Mouse (Mus musculus): ENCODE results near the gene Fam126b.
A peak's percentile ranks its signal among the peaks of the same experiment; 100 is the strongest.
"Not testable (repeated sequence)": the region's sequence is repeated elsewhere in the genome, so short reads cannot be mapped to it uniquely, and the experiment has no call there.

Gene Fam126b

DNA sequence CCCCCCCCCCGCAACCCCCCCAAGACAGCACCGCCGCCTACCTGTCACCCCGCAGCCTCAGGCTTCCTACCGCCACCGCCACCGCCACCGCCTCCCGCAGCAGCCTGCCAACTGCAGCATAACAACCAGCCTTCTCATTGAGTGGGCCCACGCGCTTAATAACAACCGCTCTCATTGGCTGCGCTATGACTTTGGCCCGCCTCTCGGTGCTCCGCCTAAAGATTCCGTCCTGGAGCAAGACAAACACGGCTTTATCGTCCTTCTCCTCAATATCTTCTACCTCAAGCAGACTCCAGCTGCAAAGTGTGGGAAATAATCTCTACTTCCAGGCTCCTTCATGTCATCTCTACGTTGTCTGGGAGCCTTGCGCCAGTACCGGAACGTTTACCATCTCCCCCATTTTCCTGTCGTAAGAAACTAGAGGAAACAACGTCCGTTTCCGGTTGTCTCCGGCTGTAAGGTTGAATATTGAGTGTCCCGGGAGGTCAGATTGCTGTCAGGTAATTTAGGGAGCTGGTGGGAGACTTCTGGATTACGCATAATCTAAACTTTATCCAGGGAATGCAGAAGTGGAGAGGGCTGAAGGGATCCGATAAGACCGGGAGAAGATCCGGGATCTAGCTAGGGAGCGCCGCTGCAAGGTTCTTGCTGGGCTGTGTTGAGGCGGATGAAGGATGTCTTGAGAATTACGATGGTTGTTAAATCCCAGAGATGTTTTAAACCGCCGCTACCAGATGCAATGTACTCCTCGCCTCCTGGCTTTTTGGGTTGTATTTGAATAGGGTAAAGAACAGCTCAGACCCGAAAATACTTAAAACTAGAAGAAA lies at the start of gene Fam126b, which contains the start of gene Ndufb3:
Gene Fam126b (minus strand): TSS at position 153 of the 827 bp plus-strand sequence.
Gene Ndufb3 (plus strand): TSS at position 214 of the 827 bp plus-strand sequence.
- peak; percentile 72 to 80 for DNase-seq

DNA sequence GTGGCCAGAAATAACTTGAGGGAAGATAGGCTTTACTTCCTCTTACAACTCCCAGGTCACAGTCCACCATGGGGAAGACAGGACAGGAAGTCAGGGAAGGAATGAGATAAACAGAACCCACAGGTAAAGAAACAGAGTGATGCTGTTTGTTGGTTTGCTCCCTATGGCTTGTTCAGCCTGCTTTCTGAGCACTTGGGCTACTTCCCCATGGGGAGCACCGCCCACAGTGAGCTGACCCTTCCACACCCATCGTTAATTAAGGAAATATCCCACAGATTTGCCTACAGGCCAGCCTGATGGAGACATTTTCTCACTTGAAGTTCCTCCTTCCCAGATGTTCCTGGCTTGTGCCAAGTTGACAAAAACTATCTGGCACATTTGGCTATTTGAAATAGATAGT lies 42.7 kb upstream of the Fam126b start:
- DNase-seq = not testable (repeated sequence)

DNA sequence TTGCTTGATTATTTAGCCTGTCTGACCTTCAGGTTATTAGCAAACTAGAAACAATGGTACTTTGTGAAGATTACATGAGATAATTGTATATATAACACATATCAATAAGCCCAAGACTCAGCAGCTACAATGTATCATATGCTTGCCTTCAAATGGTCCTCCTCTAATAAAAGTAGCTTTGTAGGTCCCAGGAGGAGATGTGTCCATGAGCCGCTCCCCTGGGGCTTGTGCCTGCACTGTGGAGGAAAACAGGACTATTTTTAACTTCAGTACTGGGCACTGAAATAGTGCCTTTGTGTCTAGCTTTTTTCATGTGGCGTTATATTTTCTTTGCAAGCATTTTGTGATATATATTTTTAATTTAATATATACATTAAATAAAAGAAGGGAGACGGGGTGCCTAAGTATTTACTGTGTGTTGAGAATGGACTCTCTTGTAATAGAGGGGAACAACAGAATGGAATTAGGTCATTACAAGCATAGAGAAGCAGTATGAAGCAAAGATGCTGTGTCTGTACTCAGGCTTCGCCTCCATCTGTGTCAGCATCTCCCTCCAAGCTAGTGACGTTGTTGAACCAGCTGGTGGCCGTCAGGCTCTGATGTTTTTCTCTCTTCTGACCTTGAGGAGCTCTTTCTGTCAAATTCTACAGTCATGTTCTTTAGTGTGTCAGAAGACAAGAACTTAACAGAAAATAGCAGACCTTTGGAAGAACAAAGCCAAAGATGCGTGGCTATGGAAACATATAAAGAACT lies 36.0 kb upstream of the Fam126b start:
- no peak for DNase-seq

DNA sequence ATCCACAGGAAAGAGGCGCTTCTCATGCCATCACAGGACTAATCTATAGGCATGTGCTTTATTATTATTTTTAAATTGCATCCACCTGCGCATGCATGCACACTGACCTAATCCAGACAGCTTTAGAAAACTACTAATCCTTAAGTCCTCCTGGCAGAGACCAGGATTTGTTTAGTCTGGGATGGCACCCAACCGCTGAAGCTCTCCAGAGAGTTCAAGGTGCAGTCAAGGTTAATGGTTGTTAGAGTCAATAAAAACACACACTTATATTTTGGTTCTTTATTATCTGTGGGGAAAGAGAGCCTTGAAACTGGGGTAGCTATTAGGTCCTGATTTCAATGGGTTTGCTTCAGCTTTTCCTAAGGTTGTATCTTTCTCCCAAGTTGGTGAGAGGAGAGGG lies 35.1 kb upstream of the Fam126b start:
- no peak for DNase-seq

DNA sequence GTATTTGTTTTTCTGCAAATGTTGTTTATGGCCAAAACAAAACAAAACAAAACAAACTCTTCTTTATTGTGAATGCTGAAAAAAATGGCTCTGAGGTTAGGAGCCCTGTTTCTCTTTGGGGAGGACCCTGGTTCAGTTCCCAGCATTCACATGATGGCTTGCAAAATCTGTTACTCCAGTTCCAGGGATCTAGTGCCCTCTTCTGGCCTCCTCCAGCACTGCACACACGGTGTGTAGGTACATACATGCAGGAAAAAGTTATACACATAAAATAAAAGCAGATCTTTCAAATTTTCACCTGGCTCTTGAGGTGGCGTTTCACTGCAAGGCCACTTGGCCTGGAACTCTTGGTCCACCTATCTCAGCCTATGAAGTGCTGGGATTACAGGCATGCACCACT lies 32.6 kb upstream of the Fam126b start:
- no peak for DNase-seq

DNA sequence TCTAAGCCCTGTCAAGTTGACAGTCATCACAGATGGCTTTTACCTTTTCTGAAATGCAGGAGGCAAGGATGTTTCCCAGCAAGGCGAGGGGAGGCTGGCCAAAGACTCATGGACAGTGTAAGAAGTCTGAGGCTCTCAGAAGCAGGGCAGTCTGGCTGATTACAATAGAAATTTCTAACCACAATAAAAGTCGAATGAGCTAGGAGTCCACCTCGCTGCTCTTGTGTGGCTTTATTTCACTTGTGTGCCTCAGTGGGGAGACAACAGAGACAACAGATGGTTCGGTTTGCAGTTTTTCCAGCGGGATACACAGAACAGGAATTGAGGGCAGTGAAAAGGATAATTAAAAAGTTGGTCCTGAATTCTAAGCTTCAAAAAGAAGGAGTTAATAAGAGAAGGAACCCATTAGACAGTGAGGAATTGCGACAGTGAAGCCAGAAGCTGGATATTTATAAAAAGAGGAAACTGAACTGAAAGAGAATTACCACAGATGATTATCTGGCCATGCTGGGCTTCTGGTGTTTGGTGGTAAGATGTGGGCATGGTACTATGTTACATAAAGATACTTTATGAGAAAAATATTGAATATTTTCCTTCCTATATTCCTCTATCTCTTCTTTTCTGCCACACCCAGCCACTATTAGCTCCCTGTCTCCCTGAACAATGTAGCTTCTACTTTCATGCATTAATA lies 32.0 kb upstream of the Fam126b start:
- DNase-seq = no peak

DNA sequence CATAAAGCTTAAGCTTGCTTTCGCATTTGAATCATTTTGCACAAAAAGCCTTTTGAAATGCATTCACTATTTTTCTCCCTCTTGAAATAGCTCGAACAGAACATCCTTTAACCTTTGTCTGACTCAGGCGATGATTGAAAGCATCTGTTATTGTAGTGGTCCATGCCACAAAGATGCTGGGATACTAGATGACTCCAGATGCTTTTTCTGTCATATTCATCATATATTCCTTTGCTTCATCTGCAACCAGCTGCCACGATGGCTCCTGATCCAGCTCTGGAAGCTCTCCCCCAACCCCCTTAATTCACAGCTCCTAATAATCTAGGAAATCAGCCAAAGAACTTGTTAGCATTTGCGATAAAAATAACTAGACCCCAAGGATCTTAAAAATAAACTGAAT lies 31.0 kb upstream of the Fam126b start:
- no peak for DNase-seq

DNA sequence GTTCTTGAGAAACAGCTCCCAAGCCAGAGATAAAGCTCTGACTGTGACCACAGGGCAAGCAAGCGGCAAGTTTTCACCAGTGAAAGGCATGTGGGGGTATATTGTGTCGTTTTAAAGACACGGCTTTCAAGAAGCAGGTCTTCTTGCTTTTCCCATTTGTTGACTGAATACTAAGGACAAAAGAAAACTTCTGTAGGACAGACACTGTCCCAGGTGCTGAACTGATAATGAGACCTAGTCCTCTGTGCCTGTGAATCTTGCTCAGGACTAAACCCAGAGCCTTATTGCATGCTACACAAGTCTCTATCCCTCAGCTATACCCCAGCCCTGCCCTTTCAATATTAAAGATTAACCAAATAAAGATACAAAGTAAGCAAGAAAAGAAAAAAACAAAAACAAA lies 30.1 kb upstream of the Fam126b start:
- DNase-seq = no peak

DNA sequence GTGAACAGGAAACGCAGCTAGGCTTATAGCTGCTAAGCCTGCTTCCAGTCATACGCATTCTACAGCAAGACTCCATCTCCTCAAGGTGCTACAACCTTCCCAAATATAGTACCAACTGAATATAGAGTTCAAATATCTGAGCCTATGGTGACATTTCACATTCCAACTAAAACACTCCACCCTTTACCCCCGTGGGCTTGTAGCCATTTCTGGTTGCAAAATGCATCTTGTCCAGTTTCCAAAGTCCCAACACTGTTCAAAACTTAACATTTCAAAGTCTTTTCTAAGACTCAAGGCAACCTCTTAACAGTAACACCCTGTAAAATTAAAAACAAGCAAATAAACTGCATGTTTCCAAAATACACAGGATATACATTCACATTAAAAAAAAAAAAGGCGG lies 29.0 kb upstream of the Fam126b start:
- DNase-seq = no peak

DNA sequence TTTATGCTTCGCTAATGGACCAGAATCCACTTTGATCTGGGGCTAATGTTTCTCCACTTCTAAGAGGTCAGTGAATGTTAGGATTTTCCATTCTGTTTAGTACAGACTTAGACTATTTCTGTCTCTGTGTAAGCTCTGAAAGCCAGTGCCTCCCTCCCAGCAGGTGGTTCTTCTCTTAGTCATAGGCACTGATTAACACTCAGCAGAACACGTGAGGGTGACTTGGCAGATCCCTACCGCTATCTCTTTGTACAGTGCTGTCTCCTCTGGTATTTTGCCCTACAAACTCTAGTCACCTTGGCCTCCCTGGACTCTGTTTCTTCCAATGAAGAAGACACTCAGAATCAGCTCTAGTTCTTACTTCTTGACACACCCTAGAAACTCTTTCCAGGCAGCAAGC lies 28.3 kb upstream of the Fam126b start:
- DNase-seq = no peak

DNA sequence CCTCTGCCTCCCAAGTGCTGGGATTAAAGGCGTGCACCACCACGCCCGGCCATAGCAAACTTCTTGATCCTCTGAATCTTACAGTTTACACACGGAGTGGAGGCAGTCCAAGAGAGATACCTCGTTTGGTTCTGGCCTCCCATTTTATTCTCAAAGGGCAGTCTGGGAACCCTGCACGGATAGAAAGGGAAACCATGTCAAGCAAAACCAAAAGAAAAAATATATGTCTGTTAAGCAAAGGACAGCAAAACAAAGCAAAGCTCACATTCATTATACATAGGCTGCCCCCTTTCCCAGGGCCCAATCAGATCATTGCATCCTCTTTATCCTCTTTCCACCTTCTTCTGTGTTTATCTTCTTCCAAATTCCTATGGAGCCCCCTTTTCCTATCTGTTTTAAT lies 27.7 kb upstream of the Fam126b start:
- no peak for DNase-seq

DNA sequence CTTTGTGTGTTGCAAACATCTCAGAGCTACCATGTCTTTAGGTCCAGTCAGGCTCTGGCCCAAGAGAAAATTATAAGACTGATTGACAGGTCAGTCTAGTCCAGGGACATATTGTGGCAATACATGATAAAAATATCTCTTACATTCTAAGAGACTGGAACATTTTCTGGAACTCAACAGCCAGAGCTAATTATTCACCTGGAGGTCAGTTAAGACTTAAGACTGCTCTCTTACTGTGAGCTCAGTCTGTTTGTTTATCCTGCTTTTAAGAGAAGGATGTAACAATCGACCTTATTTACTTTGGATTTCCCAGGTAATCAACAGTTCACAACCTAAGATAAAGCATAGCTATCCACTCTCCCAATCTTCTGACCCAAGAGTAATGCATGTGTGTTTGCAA lies 24.5 kb upstream of the Fam126b start:
- no peak for DNase-seq

DNA sequence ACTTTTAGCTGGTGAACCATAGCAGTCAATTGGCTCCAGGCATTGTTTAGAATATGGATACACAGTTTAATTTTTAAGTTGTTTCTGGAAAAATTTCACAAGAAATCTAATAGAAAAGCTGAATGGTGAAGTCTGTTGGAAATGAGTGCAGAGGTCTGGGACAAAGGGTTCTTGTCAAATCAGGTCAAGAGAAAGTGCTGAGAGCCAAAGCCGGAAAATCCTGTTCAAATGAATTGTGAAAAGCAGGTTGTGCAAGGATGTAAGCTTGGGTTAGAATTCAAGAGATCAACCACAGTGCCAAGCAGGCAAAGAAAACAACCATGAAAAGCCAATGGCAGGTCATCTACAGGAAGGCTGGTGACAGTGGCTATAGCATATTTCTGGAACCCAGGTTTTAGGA lies 24.0 kb upstream of the Fam126b start:
- DNase-seq = no peak

DNA sequence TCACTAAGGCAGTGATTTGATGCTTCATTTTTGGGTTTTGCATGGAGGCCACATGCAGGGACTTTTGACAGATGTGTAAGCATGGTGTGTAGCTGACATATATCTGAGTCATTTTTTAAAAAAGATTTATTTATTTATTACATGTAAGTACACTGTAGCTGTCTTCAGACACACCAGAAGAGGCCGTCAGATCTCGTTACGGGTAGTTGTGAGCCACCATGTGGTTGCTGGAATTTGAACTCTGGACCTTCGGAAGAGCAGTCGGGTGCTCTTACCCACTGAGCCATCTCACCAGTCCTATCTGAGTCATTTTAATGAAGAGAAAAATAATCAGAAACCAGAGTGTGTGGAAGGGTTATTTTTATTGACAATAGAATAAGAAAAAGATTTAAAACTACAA lies 23.5 kb upstream of the Fam126b start:
- not testable (repeated sequence) for DNase-seq

DNA sequence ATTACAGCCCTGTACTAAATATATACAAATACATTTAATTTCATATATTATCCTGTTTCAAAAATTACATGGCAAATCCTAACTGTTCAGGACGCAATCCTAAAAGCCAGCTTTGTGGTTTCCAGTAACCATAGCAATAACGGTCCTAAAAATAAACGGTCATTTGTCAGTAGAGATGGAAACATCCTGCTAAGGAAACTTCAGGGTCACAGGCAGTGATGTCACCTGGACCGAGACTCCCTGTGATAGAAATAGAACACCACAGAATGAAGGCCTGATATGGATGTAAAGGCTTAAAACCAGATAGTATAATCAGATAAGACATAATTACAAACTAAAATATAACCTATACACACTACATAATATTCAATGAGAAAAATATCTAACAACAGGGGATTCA lies 17.6 kb upstream of the Fam126b start:
- no peak for DNase-seq

DNA sequence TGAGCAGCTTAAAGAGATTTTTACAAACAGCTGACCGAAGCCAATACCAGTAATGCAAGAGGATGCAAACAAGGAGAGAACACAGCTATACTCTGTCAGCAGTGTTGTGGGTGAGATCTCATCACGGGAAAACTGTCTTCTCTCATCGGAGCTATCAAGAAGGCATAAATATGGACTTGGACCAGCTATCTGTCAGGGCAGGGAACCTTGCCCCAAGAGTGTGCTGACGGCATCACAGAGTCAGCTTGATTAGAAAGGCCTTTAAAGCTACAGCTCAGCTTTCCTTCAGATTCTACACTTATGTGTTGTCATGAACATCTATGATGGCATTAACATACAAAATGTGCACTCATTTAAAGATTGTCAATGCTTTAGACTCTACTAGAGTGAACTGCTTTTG lies 16.6 kb upstream of the Fam126b start:
- no peak for DNase-seq

DNA sequence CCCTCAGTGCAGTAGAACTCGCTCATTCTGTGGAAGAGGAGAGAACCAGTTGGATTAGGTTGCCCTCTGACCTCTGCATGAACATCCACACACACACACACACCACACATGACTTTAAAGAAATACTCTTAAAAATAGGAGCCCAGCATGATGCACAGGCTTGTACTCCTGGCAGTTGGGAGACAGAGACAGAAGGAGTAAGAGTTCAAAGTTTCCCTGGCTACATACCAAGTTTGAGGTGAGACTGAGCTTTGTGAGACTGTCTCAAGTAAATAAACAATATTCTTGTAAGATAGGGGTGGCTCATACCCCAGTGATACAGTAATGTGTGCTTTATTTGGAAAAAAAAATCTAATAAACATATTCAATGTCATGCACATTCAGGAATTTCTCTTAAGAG lies 1.4 kb upstream of the Fam126b start:
- DNase-seq = no peak

DNA sequence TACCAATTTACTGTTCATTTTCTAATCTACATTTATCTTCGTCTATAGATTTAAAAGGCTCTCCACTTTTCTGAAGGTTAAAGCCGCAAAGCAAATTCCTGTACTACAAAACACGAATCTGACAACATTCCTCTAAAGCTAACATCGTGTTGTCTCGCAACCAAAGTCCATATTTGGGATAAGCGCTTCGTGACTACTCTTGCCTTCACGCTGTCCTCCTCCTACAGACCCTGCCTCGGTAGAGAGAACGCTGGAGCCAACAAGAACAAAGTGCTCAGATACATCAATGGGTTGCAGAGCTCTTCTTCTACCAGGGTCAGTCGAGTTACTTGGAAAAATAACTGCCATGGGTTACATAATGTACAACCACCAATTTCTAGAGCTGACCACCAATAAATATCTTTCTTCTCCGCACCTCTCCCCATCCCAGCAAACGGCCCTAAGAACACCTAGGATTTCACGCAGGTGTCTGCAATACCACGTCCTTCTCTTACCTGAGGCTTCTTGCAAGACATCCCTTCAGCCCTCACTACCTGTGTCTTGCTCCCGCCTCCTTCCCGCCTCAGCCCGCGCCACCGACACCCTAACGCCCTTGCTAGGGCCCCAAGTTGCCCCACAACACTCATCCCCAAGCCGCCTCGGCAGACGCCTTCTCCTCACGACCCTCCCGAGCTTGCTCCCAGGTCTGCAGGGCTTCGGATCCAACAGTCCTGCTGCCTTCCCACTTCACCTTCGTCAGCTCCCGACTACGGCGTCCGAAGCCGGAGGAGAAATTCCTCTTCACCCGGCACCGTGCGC lies 551 bp downstream of the Fam126b start:
- peak; percentile 28 to 29 for DNase-seq

DNA sequence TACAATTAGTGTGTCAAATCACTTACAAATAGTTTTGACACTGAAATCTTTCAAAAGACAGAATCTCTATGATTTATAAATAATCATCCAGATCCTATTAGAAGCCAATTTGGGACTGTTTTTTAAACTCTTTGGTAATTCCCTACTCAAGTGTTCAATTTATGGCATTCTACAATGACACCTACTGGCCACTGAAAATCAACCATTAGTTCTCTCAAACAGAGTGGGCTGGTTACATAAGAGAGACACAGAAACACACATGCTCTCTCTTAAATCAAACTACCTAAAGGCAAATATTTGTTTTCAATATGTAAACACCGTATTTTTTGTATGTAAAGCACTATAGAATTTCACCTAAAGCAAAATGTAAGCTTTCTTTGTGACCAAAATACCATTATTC lies 1.9 kb downstream of the Fam126b start:
- no peak for DNase-seq

DNA sequence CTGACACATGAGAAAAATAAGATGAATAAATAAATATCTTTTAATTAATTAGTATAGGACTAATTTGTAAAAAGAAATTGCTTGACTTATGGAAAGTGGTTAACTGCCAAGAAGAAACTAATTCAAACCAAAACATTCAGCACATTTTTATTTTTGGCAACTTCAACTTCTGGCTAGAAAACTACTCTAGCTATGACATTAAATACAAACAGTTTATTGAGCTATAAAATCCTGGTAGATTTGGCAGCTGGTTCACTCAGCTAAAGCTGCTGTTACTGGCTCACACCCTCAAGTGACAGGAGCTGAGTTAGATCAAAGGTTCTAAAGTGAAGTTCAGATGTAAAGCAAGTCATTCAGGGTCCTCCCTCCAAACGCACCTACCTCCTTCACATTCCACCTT lies 3.5 kb downstream of the Fam126b start:
- DNase-seq = no peak

DNA sequence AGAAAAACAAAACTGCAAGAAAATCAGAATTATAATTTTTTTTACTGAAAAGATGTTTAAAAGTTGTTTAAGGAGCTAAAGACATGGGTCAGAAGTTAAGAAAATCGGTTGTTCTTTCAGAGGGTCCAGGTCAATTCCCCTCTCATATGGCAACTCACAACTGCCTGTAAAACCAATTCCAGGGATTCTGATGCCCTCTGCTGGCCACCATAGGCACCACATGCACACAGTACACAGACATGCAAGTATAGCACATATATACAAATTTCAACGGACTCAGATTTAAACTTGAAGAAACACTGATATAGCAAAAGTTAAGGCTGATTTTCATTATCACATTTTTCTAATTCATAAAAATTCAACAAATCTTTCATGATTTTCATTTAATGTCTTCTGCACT lies 6.9 kb downstream of the Fam126b start:
- DNase-seq = peak; percentile 5 to 20

DNA sequence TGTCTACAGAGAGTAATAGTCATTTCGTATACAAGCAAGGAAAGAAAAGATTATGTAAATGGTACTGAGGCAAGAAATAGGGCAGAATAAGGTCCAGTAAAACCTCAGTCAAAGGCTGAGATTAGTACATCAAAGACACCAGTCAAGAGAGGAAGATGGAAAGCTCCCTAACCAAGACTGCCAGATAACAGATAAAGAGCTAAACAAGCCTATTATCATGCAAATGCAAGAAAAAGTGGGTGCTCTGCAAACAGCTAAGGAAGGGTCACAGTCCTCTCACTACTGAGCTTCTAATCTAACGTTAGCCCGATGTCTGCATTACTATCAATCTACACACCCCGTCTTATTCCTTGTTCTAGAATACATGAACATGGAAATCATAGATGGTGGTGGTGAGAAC lies 15.7 kb downstream of the Fam126b start:
- DNase-seq = no peak
